Mouse (Mus musculus) kidney, embryonic 16.5 days (tissue): Measurements from ENCODE around the gene Flnc. TPM values are rescaled to one million over a fixed set of nuclear protein-coding genes. Genes with fewer than 3 reads are reported as not detected.
A peak's percentile ranks its signal among the peaks of the same experiment; 100 is the strongest.

Experiments
- ATAC-seq: fragments of 200-750 bp; cut with Nextera tagmentation; 2 replicates; pipeline ENCODE4 v1.8.0; 2017; ENCODE audit warnings: moderate TSS enrichment; ENCODE audit not compliant: low FRiP score, low TSS enrichment
- H3K27ac ChIP-seq: fragments of 300-500 bp; sonication (generic); 2 replicates; pipeline ENCODE4 v1.5.1; 2014; ENCODE audit warnings: low read length
- H3K27me3 ChIP-seq: fragments of 300-500 bp; sonication (generic); 2 replicates; pipeline ENCODE4 v1.6.1; 2014; ENCODE audit warnings: low read length, control low read depth, mixed read lengths; ENCODE audit not compliant: insufficient read depth
- H3K36me3 ChIP-seq: fragments of 300-500 bp; sonication (generic); 2 replicates; pipeline ENCODE4 v1.6.1; 2014; ENCODE audit warnings: low read length, control low read depth, mixed read lengths; ENCODE audit not compliant: insufficient read depth
- H3K4me1 ChIP-seq: fragments of 300-500 bp; sonication (generic); 2 replicates; pipeline ENCODE4 v1.6.1; 2014; ENCODE audit warnings: low read length, control low read depth, mixed read lengths; ENCODE audit not compliant: insufficient read depth
- H3K4me2 ChIP-seq: fragments of 300-500 bp; sonication (generic); replicated peaks from 2 replicates; pipeline ENCODE4 v1.6.1; 2014; ENCODE audit warnings: low read depth, low read length
- H3K4me3 ChIP-seq: fragments of 300-500 bp; sonication (generic); 2 replicates; pipeline ENCODE4 v1.5.1; 2014; ENCODE audit warnings: mild to moderate bottlenecking, low read length
- H3K9ac ChIP-seq: fragments of 300-500 bp; sonication (generic); replicated peaks from 2 replicates; pipeline ENCODE4 v1.6.1; 2014; ENCODE audit warnings: low read length
- H3K9me3 ChIP-seq: fragments of 300-500 bp; sonication (generic); 2 replicates; pipeline ENCODE4 v1.6.1; 2016; ENCODE audit warnings: low read length, control low read depth
- WGBS: fragments of 180-500 bp; shearing (Covaris S2); extraction: QIAGEN DNeasy Blood & Tissue Kit; methylation state at CpG from one replicate; pipeline ENCODE4 v1.1.7; 2014; 5-methylcytosine and 5-hydroxymethylcytosine counted together
- polyA plus RNA-seq: library from polyadenylated mRNA; unstranded; fragments of >200 nt; fragmentation: Nextera tagmentation; extraction: Ambion mirVana; gene quantifications from 2 replicates; pipeline ENCODE4 v1.2.1, GENCODE M21; 2015

Flnc gene
- polyA plus RNA-seq, 1 experiment from 2014 or later = 8.0 TPM

- H3K4me1 ChIP-seq = peaks cover 8% of the 10 kb centered on the region; the same call in 1 of the 2 replicates
- no peak overlapping the region for H3K27ac ChIP-seq
- H3K9ac ChIP-seq = no peak overlapping the region
- H3K4me2 ChIP-seq = no peak overlapping the region
- 60% methylated on average over 4 of the region's 4 CpGs for WGBS
- ATAC-seq = no peak
- H3K36me3 ChIP-seq = no peaks in the 10 kb centered on the region
- no peaks in the 10 kb centered on the region for H3K9me3 ChIP-seq
- H3K27me3 ChIP-seq = peaks cover 14% of the 10 kb centered on the region; the same call in 1 of the 2 replicates
- H3K4me3 ChIP-seq = no peak overlapping the region
These were observed 4.9 kb upstream of the Flnc start for GRCm38 (mm10) chr6:29428171-29428570.

GRCm38 (mm10) chr6:29430681-29431420 is 2.2 kb upstream of the Flnc start:
- ATAC-seq = no peak
- Histone ChIP-seq H3K4me3 (no peak overlapping the region), H3K36me3 (no peaks in the 10 kb centered on the region), H3K27me3 (peaks cover 25% of the 10 kb centered on the region; the same call in 1 of the 2 replicates), H3K27ac (no peak overlapping the region), H3K9ac (no peak overlapping the region), H3K9me3 (no peaks in the 10 kb centered on the region), H3K4me1 (peaks cover 34% of the 10 kb centered on the region), H3K4me2 (no peak overlapping the region)
- WGBS = 42% methylated on average over 15 of the region's 15 CpGs

GRCm38 (mm10) chr6:29431473-29431872 is 1.6 kb upstream of the Flnc start:
- WGBS = 29% methylated on average over 5 of the region's 5 CpGs
- Histone ChIP-seq H3K27me3 (peaks cover 25% of the 10 kb centered on the region; the same call in 1 of the 2 replicates), H3K9me3 (no peaks in the 10 kb centered on the region), H3K27ac (no peak overlapping the region), H3K4me1 (peaks cover 40% of the 10 kb centered on the region), H3K9ac (no peak overlapping the region), H3K36me3 (no peaks in the 10 kb centered on the region), H3K4me2 (no peak overlapping the region), H3K4me3 (no peak overlapping the region)
- ATAC-seq = no peak

GRCm38 (mm10) chr6:29432156-29432555 is 900 bp upstream of the Flnc start:
- Histone ChIP-seq H3K27ac (no peak overlapping the region), H3K36me3 (no peaks in the 10 kb centered on the region), H3K4me3 (no peak overlapping the region), H3K9me3 (no peaks in the 10 kb centered on the region), H3K27me3 (peaks cover 25% of the 10 kb centered on the region; the same call in 1 of the 2 replicates), H3K4me1 (peaks cover 47% of the 10 kb centered on the region), H3K4me2 (no peak overlapping the region), H3K9ac (no peak overlapping the region)
- 67% methylated on average over 3 of the region's 3 CpGs for WGBS
- no peak for ATAC-seq

GRCm38 (mm10) chr6:29432676-29433037 is 399 bp upstream of the Flnc start:
- Histone ChIP-seq H3K4me2 (peak overlapping the region; percentile 89), H3K4me1 (peaks cover 47% of the 10 kb centered on the region), H3K36me3 (no peaks in the 10 kb centered on the region), H3K27ac (no peak overlapping the region), H3K9ac (peak overlapping the region; percentile 69), H3K4me3 (peak overlapping the region; percentile 61), H3K9me3 (no peaks in the 10 kb centered on the region), H3K27me3 (peaks cover 25% of the 10 kb centered on the region; the same call in 1 of the 2 replicates)
- ATAC-seq = no peak

- peak overlapping the region; percentile 89 for H3K4me2 ChIP-seq
- peak overlapping the region; percentile 49 for H3K27ac ChIP-seq
- H3K9me3 ChIP-seq = no peaks in the 10 kb centered on the region
- 7% methylated on average over 27 of the region's 27 CpGs for WGBS
- peaks cover 25% of the 10 kb centered on the region; the same call in 1 of the 2 replicates for H3K27me3 ChIP-seq
- ATAC-seq = peak; percentile 1; the same call in 1 of the 2 replicates
- H3K4me3 ChIP-seq = peak overlapping the region; percentile 61
- peaks cover 47% of the 10 kb centered on the region for H3K4me1 ChIP-seq
- peak overlapping the region; percentile 69 for H3K9ac ChIP-seq
- no peaks in the 10 kb centered on the region for H3K36me3 ChIP-seq
These were observed 1.0 kb downstream of the Flnc start for GRCm38 (mm10) chr6:29433804-29434795.

- H3K27me3 ChIP-seq = peaks cover 25% of the 10 kb centered on the region; the same call in 1 of the 2 replicates
- no peaks in the 10 kb centered on the region for H3K9me3 ChIP-seq
- peak overlapping the region; percentile 88 for H3K27ac ChIP-seq
- peak; percentile 52 for ATAC-seq
- 6% methylated on average over 12 of the region's 13 CpGs for WGBS
- H3K36me3 ChIP-seq = no peaks in the 10 kb centered on the region
- peaks cover 47% of the 10 kb centered on the region for H3K4me1 ChIP-seq
- peak overlapping the region; percentile 39; the same call in 1 of the 2 replicates for H3K9ac ChIP-seq
- H3K4me2 ChIP-seq = peak overlapping the region; percentile 89
- H3K4me3 ChIP-seq = peak overlapping the region; percentile 61
These were observed 2.0 kb downstream of the Flnc start for GRCm38 (mm10) chr6:29434911-29435691.

GRCm38 (mm10) chr6:29435940-29436451 is 2.9 kb downstream of the Flnc start:
- H3K4me1 ChIP-seq = peaks cover 47% of the 10 kb centered on the region
- H3K27ac ChIP-seq = peak overlapping the region; percentile 88
- H3K27me3 ChIP-seq = peaks cover 25% of the 10 kb centered on the region; the same call in 1 of the 2 replicates
- WGBS = under 1% methylated on average over 6 of the region's 6 CpGs
- no peaks in the 10 kb centered on the region for H3K9me3 ChIP-seq
- peak overlapping the region; percentile 61 for H3K4me3 ChIP-seq
- peak overlapping the region; percentile 89 for H3K4me2 ChIP-seq
- H3K36me3 ChIP-seq = 0 out of 2 replicates have a peak, but pooled peaks cover 7% of the 10 kb centered on the region
- ATAC-seq = peak; percentile 67
- H3K9ac ChIP-seq = peak overlapping the region; percentile 39
